Mouse (Mus musculus) ovary, postnatal 36 days (tissue): Measurements from ENCODE around the gene Tiam2.

ENCODE experiments used
- DNase-seq: peaks from one replicate; pipeline ENCODE4 v3.0.0; 2022; ENCODE audit warnings: low spot score, mixed read lengths

Gene Tiam2

GRCm38 (mm10) chr17:3498086-3498485 lies 171.7 kb downstream of the Tiam2 start:
- peak; percentile 36 for DNase-seq

- DNase-seq = no peak
Observed at GRCm38 (mm10) chr17:3498580-3498979, 172.2 kb downstream of the Tiam2 start.

- DNase-seq = no peak
Observed at GRCm38 (mm10) chr17:3499468-3499867, 173.1 kb downstream of the Tiam2 start.

- no peak for DNase-seq
Observed at GRCm38 (mm10) chr17:3500076-3500475, 173.7 kb downstream of the Tiam2 start.

- DNase-seq = no peak
Observed at GRCm38 (mm10) chr17:3500936-3501335, 174.6 kb downstream of the Tiam2 start.

GRCm38 (mm10) chr17:3505711-3506110 lies 179.3 kb downstream of the Tiam2 start:
- no peak for DNase-seq

- DNase-seq = no peak
Observed at GRCm38 (mm10) chr17:3506508-3506907, 180.1 kb downstream of the Tiam2 start.

- DNase-seq = peak; percentile 46
Observed at GRCm38 (mm10) chr17:3509841-3510240, 183.5 kb downstream of the Tiam2 start.

- no peak for DNase-seq
Observed at GRCm38 (mm10) chr17:3514316-3514715, 187.9 kb downstream of the Tiam2 start.

- no peak for DNase-seq
Observed at GRCm38 (mm10) chr17:3515851-3516250, 189.5 kb downstream of the Tiam2 start.

GRCm38 (mm10) chr17:3516406-3516805 lies 190.0 kb downstream of the Tiam2 start:
- DNase-seq = no peak

- no peak for DNase-seq
Observed at GRCm38 (mm10) chr17:3520344-3520743, 194.0 kb downstream of the Tiam2 start.

GRCm38 (mm10) chr17:3527841-3528471 lies 201.6 kb downstream of the Tiam2 start:
- DNase-seq = no peak

- DNase-seq = no peak
Observed at GRCm38 (mm10) chr17:3529523-3529922, 203.2 kb downstream of the Tiam2 start.

- DNase-seq = no peak
Observed at GRCm38 (mm10) chr17:3530549-3530948, 204.2 kb downstream of the Tiam2 start.

GRCm38 (mm10) chr17:3531641-3532040 lies 205.3 kb downstream of the Tiam2 start:
- no peak for DNase-seq

GRCm38 (mm10) chr17:3532254-3532653 lies 205.9 kb downstream of the Tiam2 start, which contains the start of gene Cldn20:
TSS of gene Cldn20 (plus strand) at chr17:3532554.
- DNase-seq = no peak

GRCm38 (mm10) chr17:3533425-3533824 lies 207.1 kb downstream of the Tiam2 start:
- DNase-seq = no peak

- no peak for DNase-seq
Observed at GRCm38 (mm10) chr17:3540304-3540703, 213.9 kb downstream of the Tiam2 start.

- DNase-seq = no peak
Observed at GRCm38 (mm10) chr17:3541033-3541432, 214.7 kb downstream of the Tiam2 start.

- no peak for DNase-seq
Observed at GRCm38 (mm10) chr17:3547725-3548124, 221.4 kb downstream of the Tiam2 start.

- no peak for DNase-seq
Observed at GRCm38 (mm10) chr17:3556251-3556650, 229.9 kb downstream of the Tiam2 start.

- peak; percentile 93 for DNase-seq
Observed at GRCm38 (mm10) chr17:3557331-3558311, 231.2 kb downstream of the Tiam2 start, which contains the start of gene Tfb1m. TSS of gene Tfb1m (minus strand) at chr17:3557781.
